Mouse (Mus musculus) adrenal gland, adult 10 weeks (tissue): ENCODE results near the gene Tor4a. TPM values are rescaled to one million over a fixed set of nuclear protein-coding genes. Genes with fewer than 3 reads are reported as not detected.

Experiments used
- polyA plus RNA-seq: library from polyadenylated mRNA; stranded (reverse); fragments of 350-450 nt; fragmentation: Illumina TruSeq; extraction: RNeasy Lipid Tissue Mini Kit (QIAGEN cat#74804); gene quantifications from one replicate; pipeline ENCODE4 v1.2.3, GENCODE M21; 2014; ENCODE audit warnings: low read depth, low replicate concordance

The Tor4a gene
- polyA plus RNA-seq: 5.8 TPM

GRCm38 (mm10) chr2:25196172-25196954 is at the start of gene Tor4a:
Gene Tor4a (minus strand): TSS chr2:25196886.

GRCm38 (mm10) chr2:25242101-25242506 is 45.4 kb upstream of the Tor4a start, which contains the start of the genes Rnf208 and Cysrt1:
Gene Rnf208 (plus strand): TSS chr2:25242255.
Gene Cysrt1 (minus strand): TSS chr2:25242452.

GRCm38 (mm10) chr2:25236614-25237013 is 39.9 kb upstream of the Tor4a start, which contains the start of gene Rnf224:
Gene Rnf224 (minus strand): TSS chr2:25236787.

GRCm38 (mm10) chr2:25234050-25234449 is 37.4 kb upstream of the Tor4a start, which contains the start of gene Slc34a3:
Gene Slc34a3 (minus strand): TSS chr2:25234364.

GRCm38 (mm10) chr2:25224492-25224765 is 27.7 kb upstream of the Tor4a start, which contains the start of gene Tubb4b:
Gene Tubb4b (minus strand): TSS chr2:25224702.

DNA sequence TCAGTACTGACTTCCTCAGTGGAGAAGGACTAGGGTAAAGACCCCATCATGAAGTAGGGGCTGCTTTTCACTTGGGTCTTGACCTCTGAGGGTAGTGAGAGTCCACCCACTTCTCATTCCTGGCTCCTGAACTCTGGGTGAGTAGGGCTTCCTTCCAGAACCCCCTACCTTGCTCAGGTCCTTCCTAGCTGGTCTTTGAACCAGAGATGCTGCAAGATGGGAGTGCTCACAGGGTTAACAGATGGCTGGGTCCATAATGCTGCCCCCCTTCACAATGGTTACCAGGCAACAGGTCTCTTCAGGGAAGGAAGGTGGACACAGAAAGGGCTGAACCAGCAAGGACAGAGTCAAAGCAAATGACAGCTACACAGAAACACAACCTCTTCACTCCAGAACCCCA is 21.8 kb upstream of the Tor4a start, which contains the start of gene Fam166a:
Gene Fam166a, plus strand, starts transcription at position 301 of the 400 bp plus-strand sequence.

DNA sequence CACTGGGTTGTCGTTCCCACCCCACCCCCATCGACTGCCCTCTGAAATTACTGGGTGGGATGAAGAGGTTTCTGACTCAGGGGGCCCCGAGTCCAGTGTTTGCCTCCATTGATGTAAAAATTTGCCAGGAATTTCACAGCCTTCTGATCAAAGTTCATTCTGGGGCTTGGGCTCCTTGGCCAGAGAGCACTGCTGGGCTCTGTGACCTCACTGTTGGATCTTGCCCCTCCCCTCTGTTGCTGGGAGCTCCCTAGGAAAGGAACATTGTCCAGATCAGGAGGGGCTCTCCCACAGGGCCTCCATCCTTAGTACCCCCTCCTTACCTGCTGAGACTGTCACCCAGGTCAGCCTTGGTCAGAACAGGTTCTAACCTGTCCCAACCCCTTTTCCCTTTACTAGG is 17.8 kb upstream of the Tor4a start, which contains the start of gene Stpg3:
Gene Stpg3, minus strand, starts transcription at position 194 of the 400 bp plus-strand sequence.

DNA sequence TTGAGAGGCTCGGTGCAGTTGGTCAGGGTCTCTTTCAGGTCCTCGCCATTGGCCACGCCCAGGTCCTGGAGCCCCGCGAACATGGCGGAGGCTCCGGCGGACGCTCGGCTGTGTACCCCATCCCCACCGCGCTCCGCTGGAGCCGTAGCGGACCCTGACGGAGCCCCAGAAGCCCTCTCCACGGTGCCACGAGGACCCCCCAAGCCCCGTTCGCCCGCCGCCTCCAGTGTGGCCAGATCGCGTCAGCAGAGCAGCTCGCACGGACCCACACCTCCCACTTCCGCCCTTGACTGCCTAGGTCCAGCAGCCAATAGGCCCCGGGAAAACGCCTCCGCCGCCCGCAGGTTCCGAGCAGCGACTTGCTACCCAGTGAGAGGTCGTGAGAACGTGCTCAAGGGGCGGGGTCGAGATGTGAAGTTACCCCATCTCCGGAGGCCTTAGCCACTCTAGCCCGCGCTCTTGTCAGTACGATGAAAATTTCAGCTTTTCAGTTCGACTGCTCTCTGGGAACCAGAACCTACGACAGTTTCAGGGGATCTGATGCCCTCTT is 14.5 kb upstream of the Tor4a start, which contains the start of gene Nelfb:
Gene Nelfb, minus strand, starts transcription at position 369 of the 550 bp plus-strand sequence.

DNA sequence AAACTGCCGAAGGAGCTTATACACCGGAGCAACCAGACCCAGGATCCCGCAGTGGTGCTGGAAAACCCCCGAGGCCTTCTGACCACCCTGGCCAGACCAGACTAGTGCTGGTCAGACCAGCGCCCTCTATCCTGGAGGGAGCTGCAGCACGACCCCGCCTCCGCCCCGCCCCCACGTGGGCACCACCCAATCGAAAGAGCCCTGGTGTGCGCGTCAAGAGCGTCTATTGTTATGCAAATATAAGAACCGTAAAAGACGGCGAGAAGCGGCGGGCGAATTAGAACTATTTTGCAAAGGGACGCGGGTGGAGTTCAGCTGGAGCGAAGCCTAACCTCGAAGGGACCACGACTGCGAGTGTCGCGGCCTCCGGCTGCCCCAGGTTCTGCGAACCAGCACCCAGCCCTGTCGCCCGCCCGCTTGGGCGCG is 16.2 kb downstream of the Tor4a start, which contains the start of gene Nrarp:
Gene Nrarp, plus strand, starts transcription at position 281 of the 426 bp plus-strand sequence.

Other genes starting within 250 kb of the Tor4a start
- 11.4 TPM for gene Zmynd19, start 247.1 kb downstream of the Tor4a start, polyA plus RNA-seq
- gene Dph7, start 234.5 kb downstream of the Tor4a start, polyA plus RNA-seq: 4.5 TPM
- gene Mrpl41, start 221.8 kb downstream of the Tor4a start, polyA plus RNA-seq: 59.7 TPM
- gene Pnpla7, start 220.9 kb downstream of the Tor4a start, polyA plus RNA-seq: 15.8 TPM
- 4.8 TPM for gene Nsmf, start 142.5 kb downstream of the Tor4a start, polyA plus RNA-seq
- not detected for gene Entpd8, start 116.6 kb downstream of the Tor4a start, polyA plus RNA-seq
- not detected for gene Noxa1, start 101.7 kb downstream of the Tor4a start, polyA plus RNA-seq
- gene Nrarp, start 16.1 kb downstream of the Tor4a start, polyA plus RNA-seq: 3.8 TPM
- 6.9 TPM for gene Nelfb, start 14.6 kb upstream of the Tor4a start, polyA plus RNA-seq
- gene Stpg3, start 17.8 kb upstream of the Tor4a start, polyA plus RNA-seq: not detected
- gene Fam166a, start 21.9 kb upstream of the Tor4a start, polyA plus RNA-seq: not detected
- gene Tubb4b, start 27.8 kb upstream of the Tor4a start, polyA plus RNA-seq: 50.4 TPM
- not detected for gene Slc34a3, start 37.5 kb upstream of the Tor4a start, polyA plus RNA-seq
- gene Rnf224, start 39.9 kb upstream of the Tor4a start, polyA plus RNA-seq: not detected
- not detected for gene Rnf208, start 45.4 kb upstream of the Tor4a start, polyA plus RNA-seq
- not detected for gene Cysrt1, start 45.6 kb upstream of the Tor4a start, polyA plus RNA-seq
- 0.93 TPM for gene AL732309.1, start 50.0 kb upstream of the Tor4a start, polyA plus RNA-seq
- gene Tmem203, start 58.6 kb upstream of the Tor4a start, polyA plus RNA-seq: not detected
- gene Tprn, start 65.7 kb upstream of the Tor4a start, polyA plus RNA-seq: 0.52 TPM
- 2.9 TPM for gene Ssna1, start 75.6 kb upstream of the Tor4a start, polyA plus RNA-seq
- 6.7 TPM for gene Anapc2, start 75.6 kb upstream of the Tor4a start, polyA plus RNA-seq
- not detected for gene Tmem210, start 91.3 kb upstream of the Tor4a start, polyA plus RNA-seq
- gene Lrrc26, start 93.0 kb upstream of the Tor4a start, polyA plus RNA-seq: not detected
- 2.7 TPM for gene Grin1, start 122.3 kb upstream of the Tor4a start, polyA plus RNA-seq
- 23.9 TPM for gene Man1b1, start 135.5 kb upstream of the Tor4a start, polyA plus RNA-seq
- gene Dpp7, start 159.5 kb upstream of the Tor4a start, polyA plus RNA-seq: 15.1 TPM
- gene Uap1l1, start 168.8 kb upstream of the Tor4a start, polyA plus RNA-seq: 0.41 TPM
- gene Sapcd2, start 175.4 kb upstream of the Tor4a start, polyA plus RNA-seq: not detected
- gene Entpd2, start 199.0 kb upstream of the Tor4a start, polyA plus RNA-seq: 1.6 TPM
- 16.0 TPM for gene Npdc1, start 202.5 kb upstream of the Tor4a start, polyA plus RNA-seq
- gene Fut7, start 226.4 kb upstream of the Tor4a start, polyA plus RNA-seq: not detected
- gene Abca2, start 231.8 kb upstream of the Tor4a start, polyA plus RNA-seq: 1.9 TPM